Mouse (Mus musculus): ENCODE measurements around the gene Pds5b. TPM values are rescaled to one million over a fixed set of nuclear protein-coding genes. Genes with fewer than 3 reads are reported as not detected.
A peak's percentile ranks its signal among the peaks of the same experiment; 100 is the strongest.
"Not testable (repeated sequence)": the region's sequence is repeated elsewhere in the genome, so short reads cannot be mapped to it uniquely, and the experiment has no call there.

The Pds5b gene
- polyA plus RNA-seq (2012; rRNA removed): 28.6 and 30.7 TPM in 2 replicates

- no peak within 1 kb of the TSS for H3K27ac ChIP-seq (ENCODE audit: insufficient read depth, low read length)
- H3K4me3 ChIP-seq (ENCODE audit: insufficient read depth, low read length): peak within 1 kb of the TSS; percentile 99
- H3K4me1 ChIP-seq (ENCODE audit: control insufficient read depth, insufficient read depth, low read length): no peaks in the 10 kb centered on the region
- TF ChIP-seq CTCF (IDR thresholded peaks at IDR 0.05; ENCODE audit: extremely low read depth, insufficient read depth, low read length) (peak; percentile 58), POLR2A (IDR thresholded peaks at IDR 0.05; ENCODE audit: extremely low read depth, insufficient read depth, low read length) (no peak)
These were observed at the start of gene Pds5b for GRCm38 (mm10) chr5:150673153-150673835. Pds5b (plus strand) TSS chr5:150673739.

- TF ChIP-seq CTCF (IDR thresholded peaks at IDR 0.05; ENCODE audit: extremely low read depth, insufficient read depth, low read length): no peak
- Histone ChIP-seq H3K4me3 (ENCODE audit: insufficient read depth, low read length) (no peak overlapping the region), H3K27ac (ENCODE audit: insufficient read depth, low read length) (no peak overlapping the region), H3K4me1 (ENCODE audit: control insufficient read depth, insufficient read depth, low read length) (no peaks in the 10 kb centered on the region)
These were observed 48.0 kb upstream of the Pds5b start for GRCm38 (mm10) chr5:150625528-150625927.

GRCm38 (mm10) chr5:150629272-150629671 is 44.3 kb upstream of the Pds5b start:
- Histone ChIP-seq H3K4me1 (ENCODE audit: control insufficient read depth, insufficient read depth, low read length) (no peaks in the 10 kb centered on the region), H3K4me3 (ENCODE audit: insufficient read depth, low read length) (no peak overlapping the region), H3K27ac (ENCODE audit: insufficient read depth, low read length) (no peak overlapping the region)
- TF ChIP-seq POLR2A (IDR thresholded peaks at IDR 0.05; ENCODE audit: extremely low read depth, insufficient read depth, low read length) (no peak), CTCF (IDR thresholded peaks at IDR 0.05; ENCODE audit: extremely low read depth, insufficient read depth, low read length) (no peak)

- Histone ChIP-seq H3K27ac (ENCODE audit: insufficient read depth, low read length) (no peak overlapping the region), H3K4me3 (ENCODE audit: insufficient read depth, low read length) (no peak overlapping the region), H3K4me1 (ENCODE audit: control insufficient read depth, insufficient read depth, low read length) (no peaks in the 10 kb centered on the region)
- no peak for TF ChIP-seq POLR2A (IDR thresholded peaks at IDR 0.05; ENCODE audit: extremely low read depth, insufficient read depth, low read length)
- TF ChIP-seq CTCF (IDR thresholded peaks at IDR 0.05; ENCODE audit: extremely low read depth, insufficient read depth, low read length): no peak
These were observed 43.8 kb upstream of the Pds5b start for GRCm38 (mm10) chr5:150629692-150630091.

GRCm38 (mm10) chr5:150641440-150641839 is 32.1 kb upstream of the Pds5b start:
- Histone ChIP-seq H3K4me3 (ENCODE audit: insufficient read depth, low read length) (no peak overlapping the region), H3K27ac (ENCODE audit: insufficient read depth, low read length) (no peak overlapping the region), H3K4me1 (ENCODE audit: control insufficient read depth, insufficient read depth, low read length) (no peaks in the 10 kb centered on the region)
- no peak for TF ChIP-seq CTCF (IDR thresholded peaks at IDR 0.05; ENCODE audit: extremely low read depth, insufficient read depth, low read length)
- TF ChIP-seq POLR2A (IDR thresholded peaks at IDR 0.05; ENCODE audit: extremely low read depth, insufficient read depth, low read length): no peak

GRCm38 (mm10) chr5:150643390-150643789 is 30.1 kb upstream of the Pds5b start:
- not testable (repeated sequence) for H3K4me1 ChIP-seq (ENCODE audit: control insufficient read depth, insufficient read depth, low read length); H3K27ac ChIP-seq (ENCODE audit: insufficient read depth, low read length); H3K4me3 ChIP-seq (ENCODE audit: insufficient read depth, low read length)

GRCm38 (mm10) chr5:150644926-150645325 is 28.6 kb upstream of the Pds5b start:
- Histone ChIP-seq H3K4me1 (ENCODE audit: control insufficient read depth, insufficient read depth, low read length) (no peaks in the 10 kb centered on the region), H3K4me3 (ENCODE audit: insufficient read depth, low read length) (no peak overlapping the region), H3K27ac (ENCODE audit: insufficient read depth, low read length) (no peak overlapping the region)
- TF ChIP-seq POLR2A (IDR thresholded peaks at IDR 0.05; ENCODE audit: extremely low read depth, insufficient read depth, low read length) (no peak), CTCF (IDR thresholded peaks at IDR 0.05; ENCODE audit: extremely low read depth, insufficient read depth, low read length) (no peak)

- Histone ChIP-seq H3K27ac (ENCODE audit: insufficient read depth, low read length) (no peak overlapping the region), H3K4me3 (ENCODE audit: insufficient read depth, low read length) (no peak overlapping the region), H3K4me1 (ENCODE audit: control insufficient read depth, insufficient read depth, low read length) (peaks cover 3% of the 10 kb centered on the region; the same call in 1 of the 2 replicates)
- no peak for TF ChIP-seq POLR2A (IDR thresholded peaks at IDR 0.05; ENCODE audit: extremely low read depth, insufficient read depth, low read length)
These were observed 21.0 kb upstream of the Pds5b start for GRCm38 (mm10) chr5:150652578-150652977.

GRCm38 (mm10) chr5:150654548-150654947 is 19.0 kb upstream of the Pds5b start:
- Histone ChIP-seq H3K4me3 (ENCODE audit: insufficient read depth, low read length) (no peak overlapping the region), H3K4me1 (ENCODE audit: control insufficient read depth, insufficient read depth, low read length) (peaks cover 6% of the 10 kb centered on the region; the same call in 1 of the 2 replicates), H3K27ac (ENCODE audit: insufficient read depth, low read length) (no peak overlapping the region)
- no peak for TF ChIP-seq POLR2A (IDR thresholded peaks at IDR 0.05; ENCODE audit: extremely low read depth, insufficient read depth, low read length)
- no peak for TF ChIP-seq CTCF (IDR thresholded peaks at IDR 0.05; ENCODE audit: extremely low read depth, insufficient read depth, low read length)

GRCm38 (mm10) chr5:150659425-150659824 is 14.1 kb upstream of the Pds5b start:
- not testable (repeated sequence) for H3K4me1 ChIP-seq (ENCODE audit: control insufficient read depth, insufficient read depth, low read length); H3K4me3 ChIP-seq (ENCODE audit: insufficient read depth, low read length); H3K27ac ChIP-seq (ENCODE audit: insufficient read depth, low read length)

GRCm38 (mm10) chr5:150660296-150660695 is 13.2 kb upstream of the Pds5b start:
- not testable (repeated sequence) for H3K4me1 ChIP-seq (ENCODE audit: control insufficient read depth, insufficient read depth, low read length); H3K27ac ChIP-seq (ENCODE audit: insufficient read depth, low read length); H3K4me3 ChIP-seq (ENCODE audit: insufficient read depth, low read length)

GRCm38 (mm10) chr5:150663926-150664325 is 9.6 kb upstream of the Pds5b start:
- not testable (repeated sequence) for H3K27ac ChIP-seq (ENCODE audit: insufficient read depth, low read length); H3K4me3 ChIP-seq (ENCODE audit: insufficient read depth, low read length); H3K4me1 ChIP-seq (ENCODE audit: control insufficient read depth, insufficient read depth, low read length)

Data from cortical plate, adult 2 months (tissue).